Mouse (Mus musculus): Measurements from ENCODE around the gene Plpp1. TPM values are rescaled to one million over a fixed set of nuclear protein-coding genes. Genes with fewer than 3 reads are reported as not detected.
A peak's percentile ranks its signal among the peaks of the same experiment; 100 is the strongest.

The Plpp1 gene
- polyA plus RNA-seq, 1 experiment from 2014 or later = 20.6 TPM

DNA sequence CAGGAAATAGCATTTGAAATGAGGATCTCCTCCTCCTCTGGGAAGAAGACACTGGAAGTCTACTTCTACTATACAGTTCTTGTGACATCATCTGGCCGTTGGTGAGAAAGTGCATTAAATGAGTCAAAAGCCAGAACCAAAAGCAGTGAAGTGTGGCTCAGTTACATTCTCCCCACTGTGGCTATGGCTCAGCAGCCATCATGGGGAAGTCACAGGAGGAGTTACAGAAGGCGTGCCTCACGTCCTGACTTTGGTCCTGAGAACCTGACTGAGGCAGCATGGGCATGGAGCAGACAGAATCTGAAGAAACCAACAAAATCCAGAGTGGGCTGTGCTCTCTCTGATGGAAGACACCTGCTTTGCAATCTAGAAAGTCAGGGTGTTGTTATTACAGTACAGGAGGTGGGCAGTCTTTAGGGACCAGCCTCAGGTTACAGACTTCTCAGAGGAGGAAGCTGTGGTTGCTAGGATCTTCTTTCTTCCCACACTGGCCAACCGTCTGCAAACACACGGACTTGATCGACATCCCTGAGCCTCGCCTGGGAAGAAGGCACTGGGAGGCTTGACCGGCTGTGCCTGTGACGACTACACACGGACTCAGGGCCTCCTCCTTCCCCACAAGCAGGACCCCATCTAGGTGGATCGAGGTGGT is 69.6 kb downstream of the Plpp1 start:
- Histone ChIP-seq H3K4me2 (no peak overlapping the region), H3K4me1 (no peaks in the 10 kb centered on the region), H3K9ac (no peak overlapping the region), H3K27ac (no peak overlapping the region), H3K27me3 (no peaks in the 10 kb centered on the region), H3K36me3 (ENCODE audit: poor library complexity, severe bottlenecking) (peaks cover 95% of the 10 kb centered on the region), H3K4me3 (no peak overlapping the region), H3K9me3 (replicated peaks) (no peaks in the 10 kb centered on the region)
- no peak for ATAC-seq
- 85% methylated on average over 11 of the region's 11 CpGs for WGBS

DNA sequence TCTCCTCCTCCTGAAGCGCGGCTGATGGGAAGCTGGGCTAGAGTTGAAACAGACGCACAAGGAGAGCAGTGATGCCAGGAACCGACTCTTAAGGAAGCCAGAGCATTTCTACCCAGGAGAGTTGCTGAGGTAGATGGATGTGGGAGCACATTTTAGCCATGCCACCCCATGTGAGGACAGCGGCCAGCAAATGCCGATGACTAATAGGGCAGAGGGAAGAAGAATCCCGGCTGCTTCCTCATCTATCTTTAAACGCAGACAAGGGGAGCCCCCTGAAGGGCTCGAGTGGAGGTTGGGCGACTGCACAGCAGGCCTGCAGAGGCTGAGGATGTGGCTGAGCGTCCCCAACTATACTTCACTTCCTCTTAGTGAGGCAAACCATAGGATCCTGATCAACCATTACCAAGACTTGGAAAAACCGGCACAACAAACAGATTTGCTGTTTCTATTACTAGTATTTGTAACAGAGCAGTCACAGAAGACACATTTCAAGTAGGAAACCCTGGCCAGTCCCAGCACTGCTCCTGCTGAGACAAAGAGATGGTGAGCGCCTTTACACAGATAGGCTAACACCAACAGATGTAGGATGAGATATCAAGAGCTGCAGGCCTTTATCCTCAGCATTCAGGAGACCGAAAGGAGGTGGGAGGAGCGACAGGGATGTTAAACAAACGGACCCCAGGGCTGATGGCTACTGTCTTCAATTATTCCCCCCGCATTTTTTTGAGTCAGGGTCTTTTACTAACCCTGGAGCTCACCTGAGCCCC is 71.1 kb downstream of the Plpp1 start:
- H3K36me3 ChIP-seq (ENCODE audit: poor library complexity, severe bottlenecking) = peaks cover 87% of the 10 kb centered on the region
- H3K4me1 ChIP-seq = no peaks in the 10 kb centered on the region
- no peak overlapping the region for H3K4me2 ChIP-seq
- H3K27me3 ChIP-seq = no peaks in the 10 kb centered on the region
- 85% methylated on average over 17 of the region's 17 CpGs for WGBS
- H3K27ac ChIP-seq = no peak overlapping the region
- no peak overlapping the region for H3K9ac ChIP-seq
- no peak overlapping the region for H3K4me3 ChIP-seq
- ATAC-seq = no peak
- no peaks in the 10 kb centered on the region for H3K9me3 ChIP-seq (replicated peaks)

DNA sequence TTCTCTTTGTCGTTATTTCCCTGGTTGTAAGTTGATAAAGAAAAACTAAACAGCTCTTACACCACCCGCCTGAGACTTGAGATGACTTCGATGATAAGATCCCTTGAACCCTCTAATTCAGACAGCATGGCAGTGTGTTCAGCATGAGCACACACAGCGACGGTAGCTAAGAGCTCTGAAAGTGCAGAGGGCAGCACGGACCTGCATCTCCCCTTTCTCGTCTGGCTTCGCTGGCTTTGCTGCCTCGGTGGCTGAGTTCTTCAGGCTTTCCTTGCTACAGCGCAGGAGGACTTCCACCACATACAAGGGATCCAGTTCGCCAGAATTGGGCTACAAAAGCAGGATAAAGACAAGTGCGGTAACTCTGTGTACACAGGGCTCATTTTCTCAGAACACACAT is 86.6 kb downstream of the Plpp1 start:
- H3K4me3 ChIP-seq = no peak overlapping the region
- peaks cover 79% of the 10 kb centered on the region for H3K36me3 ChIP-seq (ENCODE audit: poor library complexity, severe bottlenecking)
- no peak overlapping the region for H3K9ac ChIP-seq
- H3K27ac ChIP-seq = no peak overlapping the region
- WGBS = 95% methylated on average over 12 of the region's 12 CpGs
- H3K27me3 ChIP-seq = no peaks in the 10 kb centered on the region
- H3K9me3 ChIP-seq (replicated peaks) = no peaks in the 10 kb centered on the region
- ATAC-seq = no peak
- H3K4me2 ChIP-seq = no peak overlapping the region
- H3K4me1 ChIP-seq = no peaks in the 10 kb centered on the region

DNA sequence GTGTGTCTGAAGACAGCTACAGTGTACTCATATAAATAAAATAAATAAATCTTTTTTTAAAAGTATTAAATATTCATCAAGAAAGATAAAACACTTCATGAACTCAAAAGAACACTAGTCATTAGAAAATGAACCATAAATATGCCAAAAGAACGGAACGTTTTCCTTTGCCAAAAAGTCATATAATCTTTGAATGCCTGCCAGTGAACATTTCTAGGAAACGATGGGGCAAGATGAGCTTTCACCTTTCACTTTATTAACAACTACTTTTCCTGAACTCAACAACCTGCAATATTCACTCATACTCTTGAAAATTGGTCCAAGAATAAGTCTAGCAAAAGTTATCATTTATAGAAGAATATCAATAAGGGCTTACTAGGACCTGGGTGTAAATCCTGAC is 101.6 kb downstream of the Plpp1 start:
- Histone ChIP-seq H3K9ac (no peak overlapping the region), H3K9me3 (replicated peaks) (no peaks in the 10 kb centered on the region), H3K27me3 (no peaks in the 10 kb centered on the region), H3K36me3 (ENCODE audit: poor library complexity, severe bottlenecking) (peaks cover 83% of the 10 kb centered on the region), H3K4me3 (no peak overlapping the region), H3K4me2 (no peak overlapping the region), H3K27ac (no peak overlapping the region), H3K4me1 (no peaks in the 10 kb centered on the region)
- 95% methylated on average over 3 of the region's 3 CpGs for WGBS
- no peak for ATAC-seq

DNA sequence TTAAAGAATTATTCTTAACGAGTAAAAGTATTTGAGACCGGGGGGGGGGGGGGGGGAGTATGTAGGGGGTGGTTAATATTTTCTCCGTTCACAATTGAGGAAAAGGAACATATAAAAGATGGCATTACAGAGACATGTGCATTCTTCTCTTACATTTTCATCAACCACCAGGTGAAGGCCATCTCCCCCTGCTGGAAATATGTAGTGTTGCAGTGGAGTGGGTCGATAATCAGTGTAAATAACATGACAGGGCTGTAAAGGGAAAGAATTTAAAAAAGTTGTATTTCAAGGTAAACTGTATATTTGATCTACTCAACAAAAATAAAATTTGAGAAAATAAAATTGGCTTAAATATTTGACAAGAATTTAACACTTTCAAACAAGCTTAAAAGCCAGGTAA is 109.1 kb downstream of the Plpp1 start:
- Histone ChIP-seq H3K36me3 (ENCODE audit: poor library complexity, severe bottlenecking) (peaks cover 58% of the 10 kb centered on the region), H3K27me3 (no peaks in the 10 kb centered on the region), H3K9ac (no peak overlapping the region), H3K27ac (no peak overlapping the region), H3K4me3 (no peak overlapping the region), H3K4me2 (no peak overlapping the region), H3K4me1 (no peaks in the 10 kb centered on the region), H3K9me3 (replicated peaks) (no peaks in the 10 kb centered on the region)
- ATAC-seq = 0 out of 2 replicates have a peak, but pooled peaks have one; percentile 58
- 62% methylated on average over 4 of the region's 4 CpGs for WGBS

DNA sequence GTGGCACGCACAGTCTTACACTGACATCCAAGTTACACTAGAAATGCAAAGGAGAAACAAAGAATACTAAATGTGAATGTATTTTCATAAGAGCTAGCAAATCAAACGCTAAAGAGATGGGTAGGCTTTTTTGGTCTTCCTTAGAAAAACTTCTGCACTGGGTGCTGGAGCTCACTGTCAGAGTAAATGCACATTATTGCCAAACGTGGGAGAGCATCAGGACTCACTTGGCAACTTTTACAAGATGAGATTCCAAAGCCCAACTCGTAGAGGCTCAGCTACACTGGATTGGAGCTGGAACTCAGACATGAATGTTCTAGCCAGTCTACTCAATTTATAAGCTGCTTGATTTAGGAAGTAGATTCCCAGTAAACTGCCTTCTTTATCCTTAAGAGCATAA is 109.8 kb downstream of the Plpp1 start:
- ATAC-seq = no peak
- Histone ChIP-seq H3K27me3 (no peaks in the 10 kb centered on the region), H3K9ac (no peak overlapping the region), H3K9me3 (replicated peaks) (no peaks in the 10 kb centered on the region), H3K4me2 (no peak overlapping the region), H3K4me3 (no peak overlapping the region), H3K4me1 (no peaks in the 10 kb centered on the region), H3K36me3 (ENCODE audit: poor library complexity, severe bottlenecking) (peaks cover 53% of the 10 kb centered on the region), H3K27ac (no peak overlapping the region)
- WGBS = 88% methylated on average over 4 of the region's 4 CpGs

Other genes starting within 250 kb of the Plpp1 start
- 0.36 and 0.48 TPM in 2 replicates for gene Il31ra, start 206.4 kb upstream of the Plpp1 start, polyA plus RNA-seq (2015; fragmentation: Nextera tagmentation; extraction: Ambion mirVana)
- gene Ddx4, start 148.3 kb upstream of the Plpp1 start, polyA plus RNA-seq (2015; fragmentation: Nextera tagmentation; extraction: Ambion mirVana) = 0.75 and 0.87 TPM in 2 replicates
- gene Slc38a9, start 140.0 kb upstream of the Plpp1 start, polyA plus RNA-seq (2015; fragmentation: Nextera tagmentation; extraction: Ambion mirVana) = 25.1 and 26.6 TPM in 2 replicates
- 72.0 and 76.7 TPM in 2 replicates for gene Mtrex, start 126.6 kb downstream of the Plpp1 start, polyA plus RNA-seq (2015; fragmentation: Nextera tagmentation; extraction: Ambion mirVana)
- 29.8 and 30.8 TPM in 2 replicates for gene Dhx29, start 126.7 kb downstream of the Plpp1 start, polyA plus RNA-seq (2015; fragmentation: Nextera tagmentation; extraction: Ambion mirVana)
- gene Ccno, start 187.0 kb downstream of the Plpp1 start, polyA plus RNA-seq (2015; fragmentation: Nextera tagmentation; extraction: Ambion mirVana) = 1.9 and 4.4 TPM in 2 replicates
- gene Mcidas, start 193.1 kb downstream of the Plpp1 start, polyA plus RNA-seq (2015; fragmentation: Nextera tagmentation; extraction: Ambion mirVana) = 1.4 and 2.4 TPM in 2 replicates
- gene Cdc20b, start 234.3 kb downstream of the Plpp1 start, polyA plus RNA-seq (2015; fragmentation: Nextera tagmentation; extraction: Ambion mirVana) = 0.63 and 0.92 TPM in 2 replicates
- 62.8 and 63.5 TPM in 2 replicates for gene Gpx8, start 245.6 kb downstream of the Plpp1 start, polyA plus RNA-seq (2015; fragmentation: Nextera tagmentation; extraction: Ambion mirVana)

Measured in forebrain, embryonic 13.5 days (tissue).